Mouse (Mus musculus): ENCODE measurements around the gene Rmdn3.

DNA sequence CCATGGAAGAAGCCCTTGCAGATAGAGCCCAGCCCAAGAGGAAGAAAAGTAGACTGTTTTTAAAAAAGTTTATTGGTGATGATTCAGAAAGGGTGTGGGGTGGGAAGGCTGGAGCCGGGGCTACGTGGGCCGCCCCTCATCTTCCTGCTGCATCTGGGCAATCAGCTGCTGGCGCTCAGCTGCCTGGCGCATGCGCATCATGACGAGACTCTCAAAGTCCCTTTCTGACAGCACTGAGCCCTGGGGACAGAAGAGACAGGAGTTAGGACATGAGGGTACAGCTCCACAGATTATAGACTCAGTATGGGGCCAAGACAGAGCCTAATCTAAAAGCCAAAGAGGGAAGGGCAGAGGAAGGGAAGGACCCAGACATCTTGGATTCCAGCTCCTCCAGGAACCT is 15.6 kb upstream of the Rmdn3 start:
- no peak for TF ChIP-seq CTCF (IDR thresholded peaks at IDR 0.05; ENCODE audit: control insufficient read depth, insufficient read depth, insufficient read length)
- TF ChIP-seq USF1 (IDR thresholded peaks at IDR 0.05; ENCODE audit: low read depth) = no peak
- no peak for TF ChIP-seq MAX (IDR thresholded peaks at IDR 0.05)
- TF ChIP-seq MYOG (IDR thresholded peaks at IDR 0.05; ENCODE audit: control insufficient read depth, extremely low read depth, insufficient read length) = no peak
